Mouse (Mus musculus): ENCODE data around the gene Olfr970. TPM values are rescaled to one million over a fixed set of nuclear protein-coding genes. Genes with fewer than 3 reads are reported as not detected.

The Olfr970 gene
- not detected in 2 replicates for polyA plus RNA-seq (2012; rRNA removed)

GRCm38 (mm10) chr9:39808560-39808959, at the start of gene Olfr970:
Gene Olfr970 (plus strand): TSS chr9:39808860.

GRCm38 (mm10) chr9:39783153-39783552, 25.5 kb upstream of the Olfr970 start, which contains the start of gene Olfr968:
Gene Olfr968 (minus strand): TSS chr9:39783253.

GRCm38 (mm10) chr9:39790558-39790957, 18.1 kb upstream of the Olfr970 start, which contains the start of gene Olfr969:
Gene Olfr969 (plus strand): TSS chr9:39790945.

GRCm38 (mm10) chr9:39836576-39836975, 27.9 kb downstream of the Olfr970 start, which contains the start of gene Olfr971:
Gene Olfr971 (plus strand): TSS chr9:39836876.

GRCm38 (mm10) chr9:39866122-39866521, 57.5 kb downstream of the Olfr970 start, which contains the start of gene Olfr972:
Gene Olfr972 (plus strand): TSS chr9:39866422.

Other genes with a start within 250 kb of the Olfr970 start
- not detected in 2 replicates for gene Olfr959, start 233.3 kb upstream of the Olfr970 start, polyA plus RNA-seq (2012; rRNA removed)
- 1.2 and 2.3 TPM in 2 replicates for gene AW551984, start 204.5 kb upstream of the Olfr970 start, polyA plus RNA-seq (2012; rRNA removed)
- gene Olfr148, start 198.2 kb upstream of the Olfr970 start, polyA plus RNA-seq (2012; rRNA removed), result not detected in 2 replicates
- not detected in 2 replicates for gene Olfr960, start 187.5 kb upstream of the Olfr970 start, polyA plus RNA-seq (2012; rRNA removed)
- not detected in 2 replicates for gene Olfr961, start 163.8 kb upstream of the Olfr970 start, polyA plus RNA-seq (2012; rRNA removed)
- not detected in 2 replicates for gene Olfr963, start 141.7 kb upstream of the Olfr970 start, polyA plus RNA-seq (2012; rRNA removed)
- not detected in 2 replicates for gene Olfr149, start 101.7 kb upstream of the Olfr970 start, polyA plus RNA-seq (2012; rRNA removed)
- gene Olfr965, start 97.5 kb upstream of the Olfr970 start, polyA plus RNA-seq (2012; rRNA removed), result not detected in 2 replicates
- gene Olfr150, start 77.9 kb upstream of the Olfr970 start, polyA plus RNA-seq (2012; rRNA removed), result not detected in 2 replicates
- gene Olfr967, start 62.6 kb upstream of the Olfr970 start, polyA plus RNA-seq (2012; rRNA removed), result not detected in 2 replicates
- not detected in 2 replicates for gene Olfr968, start 25.6 kb upstream of the Olfr970 start, polyA plus RNA-seq (2012; rRNA removed)
- not detected in 2 replicates for gene Olfr969, start 17.9 kb upstream of the Olfr970 start, polyA plus RNA-seq (2012; rRNA removed)
- not detected in 2 replicates for gene Olfr971, start 28.0 kb downstream of the Olfr970 start, polyA plus RNA-seq (2012; rRNA removed)
- not detected in 2 replicates for gene Olfr972, start 57.6 kb downstream of the Olfr970 start, polyA plus RNA-seq (2012; rRNA removed)
- gene Olfr229, start 98.5 kb downstream of the Olfr970 start, polyA plus RNA-seq (2012; rRNA removed), result not detected in 2 replicates
- gene Olfr974, start 128.6 kb downstream of the Olfr970 start, polyA plus RNA-seq (2012; rRNA removed), result not detected in 2 replicates
- not detected in 2 replicates for gene Olfr975, start 143.2 kb downstream of the Olfr970 start, polyA plus RNA-seq (2012; rRNA removed)
- not detected in 2 replicates for gene Olfr976, start 152.3 kb downstream of the Olfr970 start, polyA plus RNA-seq (2012; rRNA removed)
- gene Olfr978, start 183.3 kb downstream of the Olfr970 start, polyA plus RNA-seq (2012; rRNA removed), result not detected in 2 replicates
- not detected in 2 replicates for gene Olfr979, start 194.6 kb downstream of the Olfr970 start, polyA plus RNA-seq (2012; rRNA removed)
- not detected in 2 replicates for gene Olfr980, start 200.7 kb downstream of the Olfr970 start, polyA plus RNA-seq (2012; rRNA removed)
- not detected in 2 replicates for gene Olfr981, start 212.6 kb downstream of the Olfr970 start, polyA plus RNA-seq (2012; rRNA removed)

All from liver, embryonic 14 days (tissue).